Mouse (Mus musculus) right cerebral cortex, postnatal 25 days (tissue): Measurements from ENCODE around the gene Igfbp6.

ENCODE experiments used
- DNase-seq: peaks from one replicate; pipeline ENCODE4 v3.0.0; 2022

Gene Igfbp6

GRCm38 (mm10) chr15:102144274-102144711, at the start of gene Igfbp6:
Gene Igfbp6 (plus strand): TSS chr15:102144362.
- DNase-seq: peak; percentile 21

- DNase-seq: no peak
These were observed 49.2 kb upstream of the Igfbp6 start for GRCm38 (mm10) chr15:102094988-102095387.

DNA sequence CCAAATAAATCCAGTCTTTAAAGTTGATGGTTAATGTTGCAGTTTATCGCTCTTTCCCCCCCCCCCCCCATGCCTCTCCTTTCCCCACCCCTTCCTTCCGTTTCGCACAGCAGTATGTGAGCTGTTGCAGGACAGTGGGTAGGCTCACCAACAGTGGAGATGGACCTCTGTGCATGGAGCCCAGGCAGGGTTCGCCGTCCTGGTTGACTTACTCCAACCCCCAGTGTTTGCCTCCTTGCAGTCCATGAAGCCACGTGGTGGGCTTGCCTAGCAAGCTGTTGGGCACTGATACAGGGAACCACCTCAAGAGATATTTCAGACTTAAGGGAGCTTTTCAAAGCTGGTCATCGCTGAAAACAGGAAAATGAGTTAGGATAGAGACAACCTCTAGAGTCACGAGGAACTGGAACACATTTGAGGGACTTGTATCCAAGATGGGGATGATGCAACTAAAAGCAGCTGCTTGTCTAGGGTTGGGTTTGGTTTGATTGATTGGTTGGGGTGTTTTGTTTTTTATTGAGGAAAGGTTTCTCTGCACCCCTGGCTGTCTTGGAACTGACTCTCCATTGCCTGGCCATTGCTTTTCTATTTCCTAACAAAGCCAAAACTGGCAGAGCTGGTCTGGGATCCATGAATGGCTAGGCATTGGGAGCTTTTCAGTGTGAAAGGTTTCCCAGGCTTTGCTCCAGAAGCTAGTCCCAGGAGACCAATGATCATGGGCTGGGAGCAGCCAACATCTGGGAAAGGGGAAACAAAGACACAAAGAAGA, 46.8 kb upstream of the Igfbp6 start:
- no peak for DNase-seq

- DNase-seq: no peak
These were observed 46.1 kb upstream of the Igfbp6 start for GRCm38 (mm10) chr15:102097991-102098555.

DNA sequence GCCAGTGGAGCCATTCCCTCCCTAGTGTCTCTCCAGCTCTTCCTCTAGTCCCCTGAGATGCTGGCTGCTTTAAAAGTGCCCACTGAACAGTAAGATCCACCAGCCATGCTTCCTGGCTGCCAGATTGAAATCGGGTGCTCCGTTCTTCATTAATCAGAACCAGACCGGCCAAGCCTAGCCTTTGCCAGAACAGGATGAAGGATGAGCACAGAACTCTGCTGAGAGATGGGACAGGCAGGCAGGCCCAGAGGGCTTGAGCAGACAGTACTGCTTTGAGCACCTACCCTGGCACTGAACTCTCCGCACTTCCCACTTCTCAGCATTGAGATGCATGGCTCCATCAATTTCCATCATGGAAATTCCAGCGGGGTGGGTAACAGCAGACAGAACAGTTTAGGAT, 44.9 kb upstream of the Igfbp6 start:
- no peak for DNase-seq

GRCm38 (mm10) chr15:102099771-102100160, 44.4 kb upstream of the Igfbp6 start:
- no peak for DNase-seq

DNA sequence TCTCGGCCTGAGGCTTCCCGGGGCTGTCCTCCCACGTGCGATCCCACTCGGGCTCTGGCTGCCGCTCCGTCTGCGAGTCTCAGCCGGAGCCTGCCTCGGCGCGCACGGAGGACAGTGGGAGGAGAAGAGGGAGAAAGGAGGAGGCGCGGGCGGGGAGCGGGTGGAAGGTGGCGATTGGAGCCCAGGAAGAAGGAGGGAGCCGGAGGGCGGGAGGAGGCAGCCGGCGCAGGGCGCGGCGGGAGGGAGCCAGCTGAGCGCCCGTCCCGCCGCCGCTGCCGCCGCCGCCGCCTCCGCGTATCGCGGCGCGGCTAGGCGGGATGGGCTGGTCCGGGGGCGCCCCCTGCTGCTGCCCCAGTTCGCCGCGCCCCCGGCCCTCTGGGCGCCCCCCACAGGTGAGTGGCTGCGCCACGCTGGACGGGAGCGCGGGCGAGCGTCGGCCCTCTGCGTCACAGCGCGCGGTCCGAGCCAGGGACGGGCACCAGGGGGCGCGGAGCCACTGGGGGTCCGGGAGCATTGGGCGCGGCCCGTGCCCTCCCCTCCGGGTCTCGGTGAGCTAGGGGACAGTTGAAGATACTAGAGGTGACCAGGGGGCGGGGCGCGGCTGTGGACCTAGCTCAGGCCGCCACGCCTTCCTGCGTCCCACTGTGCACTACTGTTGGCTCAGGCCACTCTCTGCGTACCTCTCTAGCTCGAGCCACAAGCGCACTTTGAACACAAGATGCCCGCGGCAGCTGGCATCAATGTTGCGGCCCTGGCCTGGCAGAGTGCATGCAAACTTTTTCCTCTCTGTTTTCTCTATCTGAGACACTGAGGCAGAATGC, 43.8 kb upstream of the Igfbp6 start, which contains the start of gene Tns2:
Gene Tns2 (plus strand): TSS at position 253 of the 821 bp plus-strand sequence.
- DNase-seq: peak; percentile 79

GRCm38 (mm10) chr15:102100996-102101671, 43.0 kb upstream of the Igfbp6 start:
- no peak for DNase-seq

- no peak for DNase-seq
These were observed 42.3 kb upstream of the Igfbp6 start for GRCm38 (mm10) chr15:102101672-102102541.

DNA sequence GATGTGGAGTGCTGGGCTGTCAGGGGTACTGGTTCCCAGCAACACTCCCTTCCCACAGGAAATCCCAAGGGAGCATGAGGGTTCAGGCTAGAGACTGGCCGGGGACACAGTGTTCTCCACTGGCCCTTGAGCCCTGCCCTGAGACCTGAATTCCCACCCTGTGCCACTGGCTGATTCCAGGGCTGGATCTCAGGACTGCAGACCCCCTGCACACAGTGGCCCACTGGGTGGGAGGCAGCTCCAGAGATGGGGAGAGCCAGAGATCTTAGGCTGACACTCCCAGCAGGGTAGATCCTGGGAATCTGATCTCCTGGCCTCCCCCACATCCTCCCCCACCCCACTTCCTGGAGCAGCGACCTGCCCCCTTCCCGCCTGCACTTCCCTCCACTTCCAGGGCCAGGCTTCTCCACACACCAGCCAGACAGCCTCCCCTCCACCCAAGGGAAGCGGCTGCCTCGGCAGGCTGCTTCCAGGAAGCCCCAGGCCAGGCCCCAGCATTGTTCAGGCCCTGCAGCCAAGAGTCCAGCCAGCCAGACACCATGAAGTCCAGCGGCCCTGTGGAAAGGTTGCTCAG, 41.5 kb upstream of the Igfbp6 start:
- no peak for DNase-seq

GRCm38 (mm10) chr15:102103371-102103946, 40.7 kb upstream of the Igfbp6 start:
- DNase-seq: no peak

GRCm38 (mm10) chr15:102103947-102104555, 40.1 kb upstream of the Igfbp6 start:
- DNase-seq: no peak

- DNase-seq: no peak
These were observed 38.8 kb upstream of the Igfbp6 start for GRCm38 (mm10) chr15:102105360-102105759.

- DNase-seq: no peak
These were observed 38.1 kb upstream of the Igfbp6 start for GRCm38 (mm10) chr15:102105764-102106730.

- DNase-seq: no peak
These were observed 37.3 kb upstream of the Igfbp6 start for GRCm38 (mm10) chr15:102106754-102107456.

GRCm38 (mm10) chr15:102107689-102108573, 36.2 kb upstream of the Igfbp6 start:
- DNase-seq: no peak

DNA sequence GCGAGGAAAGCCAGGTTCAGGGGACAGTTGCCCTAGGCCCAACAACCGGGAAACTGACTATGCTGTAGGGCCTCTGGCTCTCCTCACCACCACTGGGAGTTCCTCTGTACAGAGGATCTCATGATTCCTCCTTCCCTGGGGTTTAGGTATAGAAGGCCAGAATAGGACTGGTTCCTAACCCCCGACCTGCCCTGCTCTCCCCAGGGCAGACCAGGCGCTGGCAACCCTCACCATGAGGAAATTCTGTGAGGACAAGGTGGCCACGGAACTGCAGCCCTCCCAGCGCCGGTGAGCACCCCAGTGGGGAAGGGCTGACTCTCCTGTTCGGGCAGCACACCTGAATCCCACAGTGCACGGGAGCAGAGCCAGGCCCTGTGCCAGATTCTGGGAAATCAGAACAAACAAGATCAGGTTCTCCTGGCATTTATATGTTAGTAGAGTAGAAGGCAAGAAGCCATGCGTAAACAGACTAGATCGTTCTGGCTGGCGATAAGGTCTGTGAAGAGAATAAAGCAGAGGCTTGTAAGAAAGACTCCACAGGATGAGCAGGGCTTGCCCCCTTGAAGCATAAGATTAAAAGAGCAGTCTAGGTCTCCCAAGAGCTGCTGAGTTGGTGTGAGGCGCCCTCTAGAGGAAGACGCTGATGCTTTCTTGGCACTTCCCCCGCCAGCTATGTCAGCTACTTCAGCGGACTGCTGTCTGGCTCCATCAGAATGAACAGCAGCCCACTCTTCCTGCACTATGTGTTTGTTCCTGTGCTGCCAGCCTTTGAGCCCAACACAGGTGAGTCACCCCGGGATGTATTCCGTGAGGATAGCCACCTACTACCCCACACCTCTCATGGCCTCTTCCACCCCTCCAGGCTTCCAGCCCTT, 35.3 kb upstream of the Igfbp6 start:
- peak; percentile 70 for DNase-seq
